Mouse (Mus musculus) kidney, adult 18-20 months (tissue): ENCODE measurements around the gene Zfp213.
"Not testable (repeated sequence)": the region's sequence is repeated elsewhere in the genome, so short reads cannot be mapped to it uniquely, and the experiment has no call there.

Experiments
- DNase-seq: peaks from one replicate; pipeline ENCODE4 v3.0.0; 2021

The Zfp213 gene

DNA sequence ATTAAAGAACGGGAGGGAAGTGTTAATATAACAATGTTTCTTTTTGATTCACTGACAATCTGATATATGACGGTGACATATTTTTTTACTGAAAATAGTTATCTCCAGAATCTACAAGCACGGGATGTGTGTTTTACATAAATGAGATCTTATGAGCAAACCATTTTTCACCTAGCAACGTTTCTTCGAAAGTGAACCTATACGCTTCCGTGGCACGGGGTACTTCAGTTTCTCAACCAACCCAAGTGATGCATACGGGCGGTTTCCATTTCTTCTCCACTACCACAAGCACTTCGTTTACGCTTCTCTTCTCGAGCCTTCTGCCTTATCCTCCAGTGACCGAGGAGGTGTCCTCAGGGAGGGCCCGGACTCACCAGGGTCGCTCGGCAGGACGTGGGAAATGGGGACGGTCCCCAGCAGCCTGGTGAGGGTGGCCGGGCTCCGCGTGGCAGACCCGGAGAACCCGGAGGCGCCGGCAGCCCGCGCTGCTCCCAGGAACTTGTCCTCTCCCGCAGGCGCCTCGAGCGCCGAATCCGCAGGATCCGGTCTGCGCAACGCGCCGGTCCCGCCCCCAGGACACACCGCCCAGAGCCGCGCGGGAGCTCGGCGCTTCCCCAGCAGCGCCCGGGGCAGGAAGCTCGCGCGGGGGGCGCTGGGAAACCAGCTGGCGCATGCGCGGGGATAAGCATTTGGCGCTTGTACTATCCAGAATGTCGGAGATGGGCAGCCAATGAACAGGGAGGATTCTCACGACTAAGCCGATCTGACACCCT is at the start of gene Zfp213:
Zfp213 (minus strand) TSS at position 644 of the 773 bp plus-strand sequence.
- peak; percentile 95 for DNase-seq

DNA sequence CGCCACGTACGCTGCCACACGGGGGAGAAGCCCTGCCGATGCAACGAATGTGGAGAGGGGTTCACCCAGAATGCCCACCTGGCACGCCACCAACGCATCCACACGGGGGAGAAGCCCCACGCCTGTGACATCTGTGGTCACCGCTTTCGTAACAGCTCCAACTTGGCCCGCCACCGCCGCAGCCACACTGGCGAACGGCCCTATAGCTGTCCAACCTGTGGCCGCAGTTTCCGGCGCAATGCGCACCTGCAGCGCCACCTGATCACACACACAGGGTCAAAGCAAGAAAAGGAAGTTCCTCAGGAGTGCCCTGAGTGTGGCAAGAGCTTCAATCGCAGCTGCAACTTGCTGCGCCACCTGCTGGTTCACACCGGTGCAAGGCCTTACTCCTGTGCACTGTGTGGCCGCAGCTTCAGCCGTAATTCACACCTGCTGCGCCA is 46.3 kb upstream of the Zfp213 start:
- DNase-seq = peak; percentile 67

DNA sequence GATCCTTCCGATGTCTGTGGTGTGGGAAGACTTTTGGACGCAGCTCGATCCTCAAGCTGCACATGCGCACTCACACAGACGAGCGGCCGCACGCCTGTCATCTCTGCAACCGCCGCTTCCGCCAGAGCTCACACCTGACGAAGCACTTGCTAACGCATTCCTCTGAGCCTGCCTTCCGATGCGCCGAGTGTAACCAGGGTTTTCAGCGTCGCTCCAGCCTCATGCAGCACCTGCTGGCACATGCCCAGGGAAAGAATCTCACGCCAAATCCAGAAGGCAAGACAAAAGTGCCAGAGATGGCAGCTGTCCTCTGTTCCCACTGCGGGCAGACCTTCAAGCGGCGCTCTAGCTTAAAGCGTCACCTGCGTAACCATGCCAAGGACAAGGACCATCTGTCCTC is 45.6 kb upstream of the Zfp213 start:
- DNase-seq = no peak

DNA sequence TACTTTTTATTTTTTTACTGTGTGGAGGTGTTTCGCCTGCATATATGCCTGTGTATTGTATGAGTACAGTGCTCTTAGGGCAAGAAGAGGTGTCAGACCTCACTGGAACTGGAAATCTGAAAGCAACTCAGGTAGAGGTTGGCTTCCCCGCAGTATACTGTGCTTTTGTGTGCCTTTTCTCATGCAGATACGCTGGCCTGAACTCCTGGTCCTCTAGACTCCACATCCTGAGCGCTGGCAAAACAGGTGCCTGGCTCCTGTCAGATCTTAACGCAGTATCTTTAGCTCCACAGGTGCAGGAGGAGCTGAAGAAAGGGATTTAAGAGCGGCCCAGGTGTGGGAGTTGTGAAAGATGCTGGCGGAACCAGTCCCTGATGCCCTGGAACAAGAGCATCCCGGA is 41.2 kb upstream of the Zfp213 start:
- no peak for DNase-seq

DNA sequence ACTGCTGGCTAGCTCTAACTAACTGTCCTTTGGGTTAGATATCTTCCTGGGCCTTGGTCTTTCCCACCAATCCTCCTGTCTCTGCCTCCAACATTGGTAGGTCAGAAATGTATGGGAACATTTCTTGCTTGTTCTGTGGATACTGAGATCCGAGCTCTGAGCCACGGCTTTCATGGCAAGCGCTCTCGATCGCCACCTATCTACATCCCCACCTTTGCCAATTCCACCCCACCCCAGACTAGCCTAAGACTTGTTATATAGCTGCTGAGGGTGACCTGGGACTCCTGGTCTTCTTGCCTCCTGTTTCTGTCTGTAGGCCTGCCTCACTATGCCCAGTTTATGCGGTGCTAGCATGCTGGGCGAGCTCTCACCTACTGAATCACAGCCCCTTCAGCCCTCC is 40.4 kb upstream of the Zfp213 start:
- no peak for DNase-seq

DNA sequence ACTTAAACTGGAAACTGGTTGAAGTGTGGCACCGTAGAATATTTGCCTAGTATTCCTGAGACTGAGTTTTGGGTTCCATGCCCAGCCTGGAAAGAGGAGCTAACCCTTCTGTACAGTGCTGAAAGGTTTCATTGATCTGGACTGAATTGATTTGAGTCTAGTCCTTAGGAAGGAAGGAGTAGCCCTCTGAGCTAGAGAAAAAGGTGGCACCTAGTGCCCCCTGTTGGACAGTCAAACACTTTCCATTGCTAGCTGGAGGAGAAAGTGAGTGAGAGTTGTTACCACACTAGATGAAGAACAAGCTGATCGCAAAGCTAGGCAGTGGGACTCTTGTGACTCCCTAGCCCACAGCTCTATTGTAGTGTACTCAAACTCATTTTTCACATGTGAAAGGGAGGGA is 39.5 kb upstream of the Zfp213 start:
- DNase-seq = peak; percentile 13

DNA sequence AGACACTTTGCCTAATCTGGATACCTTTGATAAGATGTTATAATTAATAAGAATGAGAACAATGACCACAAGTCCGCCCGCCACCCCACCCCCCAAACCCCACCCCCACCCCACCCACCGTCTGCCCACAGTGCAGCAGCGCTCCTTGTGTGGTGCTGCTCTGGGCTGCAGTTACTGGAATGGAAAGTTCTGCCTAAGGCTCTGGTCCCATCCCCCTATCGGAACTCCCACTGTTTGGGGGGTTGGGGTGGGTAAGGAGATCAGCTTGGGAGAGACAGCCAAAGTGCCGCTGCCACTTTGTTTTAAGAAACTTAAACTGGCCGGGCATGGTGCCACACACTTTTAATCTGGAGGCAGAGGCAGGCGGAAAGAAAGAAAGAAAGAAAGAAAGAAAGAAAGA is 39.0 kb upstream of the Zfp213 start:
- no peak for DNase-seq

DNA sequence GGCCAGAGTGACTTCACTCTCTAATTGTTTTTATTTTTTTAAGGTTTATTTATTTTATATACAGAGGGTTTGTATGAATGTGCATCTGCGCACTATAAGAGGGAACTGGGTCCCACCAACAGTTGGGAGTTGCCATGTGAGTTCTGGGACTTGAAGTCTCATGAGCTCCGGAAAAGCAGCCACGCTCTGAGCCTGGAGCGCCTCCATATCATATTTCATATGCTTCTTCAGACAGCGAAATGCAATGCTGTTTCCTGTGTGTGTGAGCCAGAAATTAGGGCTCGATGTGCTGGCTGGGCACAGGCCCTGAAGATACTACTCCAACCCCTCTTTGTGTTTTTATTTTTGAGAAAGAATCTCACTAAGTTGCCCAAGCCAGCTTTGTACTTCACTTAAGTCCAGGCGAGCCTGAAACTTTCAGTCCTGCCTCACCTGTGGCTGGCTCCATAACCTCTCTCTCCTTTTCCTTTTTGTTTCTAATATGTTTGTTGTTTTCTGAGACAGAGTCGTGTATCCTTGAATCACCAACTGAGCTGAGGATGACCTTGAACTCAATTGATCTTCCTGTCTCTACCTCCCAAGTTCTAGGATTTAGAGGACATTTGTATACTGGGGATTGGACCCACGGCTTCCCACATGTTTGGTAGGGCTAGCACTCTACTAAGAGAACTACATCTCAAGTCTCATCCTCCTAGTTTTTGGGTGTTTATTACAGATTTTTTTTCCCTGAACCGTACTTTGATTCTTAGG is 38.0 kb upstream of the Zfp213 start:
- no peak for DNase-seq

DNA sequence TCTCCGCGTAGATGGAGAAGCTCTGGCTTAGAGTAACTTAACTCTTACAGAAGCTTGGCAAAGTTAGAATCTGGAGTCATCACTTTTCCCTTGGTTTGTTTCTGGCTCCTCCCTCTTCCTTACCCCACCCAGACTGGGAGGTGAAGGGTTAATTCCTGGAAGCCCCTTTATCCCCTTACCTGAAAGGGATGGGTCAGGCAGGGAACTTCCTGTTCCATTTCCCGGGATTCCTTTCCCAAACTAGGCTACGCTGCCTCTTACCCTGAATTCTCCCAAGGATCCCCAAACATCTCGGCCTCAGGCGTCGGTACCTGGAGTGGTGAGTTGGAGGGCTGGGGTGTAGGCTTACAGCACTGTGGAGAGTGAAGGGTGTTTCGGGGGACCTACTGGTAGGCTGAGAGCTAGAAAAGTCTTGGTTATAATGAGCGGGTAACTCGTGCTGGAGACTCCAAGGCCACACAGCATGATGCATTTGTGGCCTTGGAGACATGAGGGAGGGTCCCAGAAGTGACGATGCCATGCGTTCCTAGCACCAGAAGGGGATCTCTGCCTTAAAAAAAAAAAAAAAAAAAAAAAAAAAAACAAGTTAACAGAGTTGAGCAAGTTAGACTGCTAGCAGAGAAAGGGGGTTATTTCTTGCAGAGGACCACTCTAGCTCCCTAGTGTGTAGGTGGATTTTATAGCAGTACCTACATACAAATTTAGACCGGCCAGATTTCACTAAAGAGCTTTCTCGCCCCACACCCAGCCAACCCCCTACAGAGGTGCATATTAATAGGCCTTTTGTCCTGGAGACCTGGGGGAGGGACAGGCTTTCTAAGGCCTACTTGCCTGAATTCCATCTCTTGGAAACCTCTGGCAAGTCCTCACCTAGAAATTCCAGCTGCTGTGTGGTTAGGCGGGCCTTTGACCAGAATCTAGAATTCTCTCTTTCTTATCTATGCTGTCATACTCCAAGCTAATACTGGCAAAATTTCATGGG is 36.9 kb upstream of the Zfp213 start, which contains the start of gene Zscan10:
Zscan10 (plus strand) TSS at position 216 of the 982 bp plus-strand sequence.
- DNase-seq = no peak

DNA sequence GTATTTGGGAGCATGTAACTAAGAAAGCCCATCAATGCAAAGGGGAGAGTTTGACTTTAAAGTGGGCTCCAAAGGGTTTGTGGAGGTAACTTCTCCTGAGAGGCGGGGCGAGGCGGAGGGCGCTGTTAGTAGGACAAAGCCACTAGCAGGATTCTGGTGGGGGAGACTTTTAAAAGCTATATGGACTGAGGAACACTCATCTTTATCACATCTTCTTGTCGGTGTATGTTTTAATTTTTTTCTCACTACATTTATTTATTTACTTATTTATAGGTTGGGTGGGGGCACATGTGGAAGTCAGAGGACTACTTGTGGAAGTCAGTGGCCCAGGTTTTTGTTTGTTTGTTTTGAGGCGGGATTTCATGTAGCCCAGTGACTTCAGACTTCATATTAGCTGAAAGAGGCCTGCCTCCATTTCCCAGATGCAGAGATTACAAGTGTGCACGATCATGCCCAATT is 35.6 kb upstream of the Zfp213 start:
- DNase-seq = no peak

DNA sequence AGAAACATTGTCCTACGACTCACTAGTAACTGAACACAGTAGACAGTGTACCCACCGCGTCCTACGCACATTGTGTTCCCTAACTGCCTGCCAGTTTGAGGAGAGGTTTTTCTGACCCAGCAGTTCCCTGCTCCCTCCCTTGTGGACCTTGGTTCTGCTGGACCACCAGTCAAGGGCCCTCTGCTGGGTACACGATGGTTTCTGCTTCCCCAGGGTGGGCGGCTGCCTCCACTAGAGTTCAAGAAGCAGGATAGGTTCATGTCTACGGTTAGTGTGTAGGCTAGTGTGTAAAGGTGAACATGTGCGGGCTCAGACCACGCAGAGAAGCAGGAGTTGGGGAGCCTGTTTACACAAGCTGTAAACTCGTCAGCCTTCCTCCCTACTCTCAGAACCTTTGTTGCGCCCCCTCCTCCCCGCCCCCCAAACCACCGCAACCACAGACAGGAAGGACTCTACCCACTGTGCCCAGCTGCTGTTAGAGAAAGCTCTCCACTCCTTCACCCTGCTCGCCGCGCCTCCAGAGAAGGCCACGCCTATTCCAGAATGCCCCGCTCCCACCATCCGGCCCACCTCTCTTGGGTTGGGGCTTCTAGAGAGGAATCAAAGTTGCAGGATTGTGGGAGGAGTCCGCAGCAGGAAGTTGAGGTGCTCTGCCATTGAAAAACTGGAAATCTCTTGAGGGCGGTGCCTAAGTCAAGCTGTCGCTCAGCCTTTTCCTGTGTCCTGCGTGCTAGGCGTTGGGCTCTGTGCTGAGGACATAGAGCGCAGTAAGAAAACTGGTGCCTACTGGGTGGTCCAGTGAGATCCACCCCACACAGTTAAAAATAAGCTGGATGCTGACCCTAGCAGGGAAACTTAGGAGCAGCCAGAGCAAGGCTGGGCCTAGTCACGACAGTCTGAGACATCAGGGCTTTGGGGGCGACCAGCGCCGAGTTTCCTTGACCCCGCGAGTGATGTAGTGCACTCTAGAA is 34.8 kb upstream of the Zfp213 start, which contains the start of gene Zfp13:
Zfp13 (minus strand) TSS at position 906 of the 971 bp plus-strand sequence.
- peak; percentile 83 for DNase-seq

DNA sequence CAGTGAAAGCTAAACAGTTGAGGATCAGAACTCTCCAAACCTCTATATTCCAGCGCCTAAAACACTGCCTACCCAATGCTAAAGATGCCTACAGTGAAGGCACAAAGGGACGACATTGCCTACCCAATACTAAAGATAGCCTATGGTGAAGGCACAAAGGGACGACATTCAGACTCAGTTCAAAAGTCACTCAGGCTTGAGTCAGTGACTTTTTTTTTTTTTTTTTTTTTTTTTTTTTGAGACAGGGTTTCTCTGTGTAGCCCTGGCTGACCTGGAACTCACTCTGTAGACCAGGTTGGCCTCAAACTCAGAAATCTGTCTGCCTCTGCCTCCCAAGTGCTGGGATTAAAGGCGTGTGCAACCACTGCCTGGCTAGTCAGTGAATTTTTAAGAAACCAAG is 31.1 kb upstream of the Zfp213 start:
- DNase-seq = not testable (repeated sequence)

DNA sequence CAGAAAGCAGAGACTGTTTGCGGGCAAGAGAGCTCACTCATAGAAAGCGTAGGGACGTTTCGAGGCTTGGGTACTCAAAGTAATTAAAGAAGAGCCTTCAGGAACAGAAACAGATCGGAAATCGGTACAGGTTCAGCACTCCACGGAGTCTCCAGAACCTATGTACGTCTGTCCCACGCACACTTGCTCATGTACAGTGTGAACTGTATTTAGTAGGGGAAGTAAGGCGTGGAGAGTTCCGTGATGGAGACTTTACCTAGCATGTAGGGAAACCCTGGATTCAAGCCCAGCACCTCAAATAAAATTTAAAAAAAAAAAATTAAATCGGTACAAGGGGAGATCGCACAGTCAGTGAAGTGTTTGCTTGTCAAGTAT is 28.9 kb upstream of the Zfp213 start:
- no peak for DNase-seq

DNA sequence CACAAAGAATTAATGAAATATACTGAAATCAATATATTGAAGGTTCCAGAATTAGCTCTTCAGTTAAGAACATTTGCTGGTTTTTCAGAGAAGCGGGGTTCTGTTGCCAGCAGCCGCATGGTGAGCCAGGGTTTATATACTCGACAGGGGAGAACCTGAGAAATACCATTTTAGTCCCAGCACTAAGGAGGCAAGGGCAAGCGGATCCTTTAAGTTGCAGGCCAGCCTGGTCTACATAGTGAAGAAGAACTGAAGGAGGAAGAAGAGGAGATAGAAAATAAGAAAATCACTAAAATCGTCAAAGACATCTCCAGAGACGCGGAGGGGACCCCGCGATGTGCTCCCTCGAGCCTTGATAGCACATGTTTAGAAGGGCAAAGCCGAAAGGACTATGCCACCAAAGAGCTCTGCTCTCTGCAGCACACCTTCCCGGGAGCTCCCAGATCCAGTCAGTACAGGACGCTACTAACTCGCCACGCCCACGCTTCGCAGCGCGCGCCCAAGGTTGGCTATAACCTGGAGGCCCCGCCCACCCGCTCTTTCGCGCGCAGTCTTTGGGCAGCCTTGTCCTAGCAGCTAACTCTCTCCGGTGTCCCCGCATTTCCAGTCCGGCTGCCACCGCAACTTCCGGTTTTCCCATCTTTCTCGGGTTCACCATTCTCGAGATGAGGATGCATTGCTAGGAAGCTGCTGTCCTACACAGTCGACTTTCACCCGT is 28.3 kb upstream of the Zfp213 start:
- DNase-seq = peak; percentile 96

DNA sequence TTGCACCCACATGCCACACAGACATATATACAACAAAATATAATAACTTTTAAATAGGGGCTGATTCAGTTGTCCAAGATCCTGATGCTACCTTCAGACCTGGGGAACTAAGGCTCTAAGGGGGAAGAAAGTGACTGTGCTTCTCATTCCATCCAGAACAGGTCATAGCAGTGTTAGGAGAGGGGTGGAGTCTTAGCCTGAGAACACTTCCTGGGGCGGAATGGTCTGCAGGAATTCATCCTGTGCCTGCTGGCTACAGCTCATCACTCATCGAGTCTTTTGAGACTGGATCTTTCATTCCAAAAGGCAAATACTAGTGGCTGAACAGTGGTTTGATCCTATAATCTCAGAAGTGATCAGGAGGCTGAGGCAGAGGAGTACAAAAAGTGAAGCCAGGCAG is 23.2 kb upstream of the Zfp213 start:
- no peak for DNase-seq

DNA sequence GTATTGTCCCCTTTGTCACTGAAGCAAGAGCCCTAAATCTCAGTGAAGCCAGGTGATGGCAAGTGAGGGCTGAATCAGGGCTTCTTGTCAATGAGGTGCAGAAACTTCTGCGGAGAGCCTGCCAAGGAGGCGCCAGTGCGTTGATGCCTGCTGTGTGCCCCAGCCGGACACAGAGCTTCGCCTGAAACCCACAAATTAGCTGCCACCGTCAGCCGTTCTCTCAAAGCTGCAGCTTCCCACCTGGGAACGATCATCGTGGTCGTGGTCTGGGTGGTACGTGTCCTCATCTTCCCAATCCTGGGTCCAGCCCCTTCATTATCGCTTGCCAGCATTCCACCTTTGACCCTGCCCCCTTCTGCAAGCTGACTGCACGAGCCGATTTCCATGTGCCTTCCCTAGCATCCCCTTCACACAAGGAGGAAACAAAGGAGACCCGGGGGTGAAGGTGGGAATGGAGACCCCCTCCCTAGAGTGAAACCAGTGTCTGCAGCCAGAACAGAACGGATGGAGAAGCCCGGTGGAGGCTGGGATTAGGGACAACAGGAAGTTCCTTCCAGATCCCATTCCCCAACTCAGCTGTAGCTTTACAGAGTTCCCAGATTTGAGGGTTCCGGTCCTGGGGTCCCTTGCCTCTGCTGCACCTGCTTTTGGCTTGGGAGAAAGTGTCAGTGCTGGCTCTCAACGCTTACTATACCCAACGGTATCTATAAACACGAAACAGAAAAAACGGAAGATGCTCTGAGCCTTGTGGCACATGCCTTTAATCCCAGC is 21.9 kb upstream of the Zfp213 start:
- DNase-seq = peak; percentile 52

DNA sequence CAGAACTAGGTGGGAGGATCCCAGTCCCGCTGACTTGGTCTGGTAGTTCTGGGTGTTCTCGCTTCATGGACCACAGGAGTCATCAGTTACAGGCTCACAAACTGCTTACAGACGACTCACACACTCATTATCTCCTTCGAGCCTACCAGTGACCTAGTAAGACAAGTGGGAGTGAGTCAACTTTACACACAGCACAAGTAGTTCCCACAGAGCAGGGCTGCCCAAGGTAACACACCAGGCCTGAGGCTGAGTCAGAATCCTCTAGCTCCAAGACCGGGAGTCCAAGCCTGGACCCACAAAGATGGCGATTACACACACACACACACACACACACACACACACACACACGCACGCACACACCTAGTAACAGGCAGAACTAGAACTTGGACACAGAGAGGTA is 20.7 kb upstream of the Zfp213 start:
- no peak for DNase-seq

DNA sequence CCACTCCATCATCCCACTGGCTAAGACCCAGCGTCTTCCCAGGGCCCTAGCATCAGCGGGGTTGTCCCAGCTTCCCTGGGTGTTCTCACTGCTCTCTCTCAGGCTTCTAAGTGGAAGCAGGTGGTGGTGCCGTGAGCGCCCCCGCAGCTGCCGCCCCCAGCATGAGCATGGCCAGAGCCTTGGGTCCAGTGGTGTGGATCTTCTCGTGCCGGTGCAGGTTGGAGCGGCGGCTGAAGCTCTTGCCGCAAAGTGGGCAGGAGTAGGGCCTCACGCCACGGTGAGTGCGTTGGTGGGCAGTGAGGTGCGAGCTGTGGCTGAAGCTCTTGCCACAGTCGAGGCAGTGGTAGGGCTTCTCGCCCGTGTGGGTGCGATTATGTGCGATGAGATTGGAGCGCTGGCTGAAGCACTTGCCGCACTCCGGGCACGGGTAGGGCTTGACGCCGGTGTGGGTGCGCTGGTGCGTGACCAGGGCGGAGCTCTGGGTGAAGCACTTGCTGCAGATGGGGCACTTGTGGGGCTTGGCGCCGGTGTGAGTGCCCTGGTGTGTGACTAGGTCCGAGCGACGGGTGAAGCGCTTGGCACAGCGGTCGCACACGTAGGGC is 12.0 kb upstream of the Zfp213 start:
- no peak for DNase-seq

DNA sequence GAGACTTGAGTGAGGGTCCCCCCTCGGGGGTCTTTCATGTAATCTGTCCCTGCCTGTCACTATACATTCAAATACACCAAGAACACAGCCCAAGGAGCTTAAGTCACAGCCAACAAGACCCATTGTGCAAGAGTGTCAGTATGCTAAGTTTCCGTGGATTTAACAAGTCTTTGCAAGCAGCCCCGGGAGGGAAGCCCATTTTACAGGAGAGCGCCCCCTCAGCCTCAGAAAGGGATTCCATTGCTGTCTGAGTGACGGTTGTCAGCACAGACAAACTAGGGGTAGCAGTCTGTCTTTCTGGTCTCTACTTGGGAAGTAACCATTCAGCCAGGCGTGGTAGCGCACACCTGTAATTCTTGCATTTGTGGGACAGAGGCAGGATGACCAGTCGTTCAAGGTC is 10.1 kb upstream of the Zfp213 start:
- DNase-seq = no peak

DNA sequence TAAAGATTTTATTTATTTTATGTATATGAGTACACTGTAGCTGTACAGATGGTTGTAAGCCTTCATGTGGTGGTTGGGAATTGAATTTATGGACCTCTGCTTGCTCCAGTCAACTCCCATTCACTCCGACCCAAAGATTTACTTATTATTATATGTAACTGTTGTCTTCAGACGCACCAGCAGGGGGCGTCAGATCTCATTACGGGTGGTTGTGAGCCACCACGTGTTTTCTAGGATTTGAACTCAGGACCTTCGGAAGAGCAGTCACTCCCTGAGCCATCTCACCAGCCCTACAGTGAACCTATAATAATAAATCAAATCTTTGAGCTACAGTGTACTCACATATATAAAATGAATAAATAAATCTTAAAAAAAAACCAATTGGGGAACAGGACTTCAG is 8.0 kb upstream of the Zfp213 start:
- no peak for DNase-seq
